Mouse (Mus musculus) cortical plate, adult 2 months (tissue): Measurements from ENCODE around the gene Aak1.

Experiments used
- CTCF ChIP-seq: fragments of 200-500 bp; IDR thresholded peaks from 2 replicates; pipeline ENCODE4 v1.5.1; 2011; ENCODE audit warnings: mild to moderate bottlenecking, control low read depth, low read length; ENCODE audit not compliant: insufficient read depth; ENCODE audit errors: extremely low read depth
- POLR2A ChIP-seq: fragments of 200-500 bp; IDR thresholded peaks from 2 replicates; pipeline ENCODE4 v1.6.1; 2011; ENCODE audit warnings: mild to moderate bottlenecking, low read length, control low read depth; ENCODE audit not compliant: insufficient read depth; ENCODE audit errors: extremely low read depth

DNA sequence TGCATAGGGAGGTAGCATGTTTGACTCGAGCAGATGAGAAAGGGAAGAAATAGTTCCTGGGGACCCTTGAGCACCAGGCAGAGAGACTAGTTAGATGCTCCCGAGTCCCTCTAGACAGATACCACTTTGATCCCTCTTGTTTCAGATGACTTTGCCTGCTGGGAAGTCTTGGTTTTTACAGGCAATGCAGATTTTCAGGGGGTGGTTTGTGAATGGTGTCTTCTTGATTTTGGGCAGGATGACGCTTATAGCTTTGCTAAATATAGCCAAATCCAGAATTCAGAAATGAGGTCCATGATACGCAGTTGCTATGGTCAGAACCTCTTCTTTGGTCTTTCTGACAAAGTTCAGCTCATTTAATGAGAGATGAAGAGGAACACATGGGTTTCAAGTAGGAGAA lies 5.6 kb downstream of the Aak1 start:
- TF ChIP-seq POLR2A = no peak
- no peak for TF ChIP-seq CTCF
